ENCODE assay signal across 8 mouse cellular contexts in the genomic region with DNA sequence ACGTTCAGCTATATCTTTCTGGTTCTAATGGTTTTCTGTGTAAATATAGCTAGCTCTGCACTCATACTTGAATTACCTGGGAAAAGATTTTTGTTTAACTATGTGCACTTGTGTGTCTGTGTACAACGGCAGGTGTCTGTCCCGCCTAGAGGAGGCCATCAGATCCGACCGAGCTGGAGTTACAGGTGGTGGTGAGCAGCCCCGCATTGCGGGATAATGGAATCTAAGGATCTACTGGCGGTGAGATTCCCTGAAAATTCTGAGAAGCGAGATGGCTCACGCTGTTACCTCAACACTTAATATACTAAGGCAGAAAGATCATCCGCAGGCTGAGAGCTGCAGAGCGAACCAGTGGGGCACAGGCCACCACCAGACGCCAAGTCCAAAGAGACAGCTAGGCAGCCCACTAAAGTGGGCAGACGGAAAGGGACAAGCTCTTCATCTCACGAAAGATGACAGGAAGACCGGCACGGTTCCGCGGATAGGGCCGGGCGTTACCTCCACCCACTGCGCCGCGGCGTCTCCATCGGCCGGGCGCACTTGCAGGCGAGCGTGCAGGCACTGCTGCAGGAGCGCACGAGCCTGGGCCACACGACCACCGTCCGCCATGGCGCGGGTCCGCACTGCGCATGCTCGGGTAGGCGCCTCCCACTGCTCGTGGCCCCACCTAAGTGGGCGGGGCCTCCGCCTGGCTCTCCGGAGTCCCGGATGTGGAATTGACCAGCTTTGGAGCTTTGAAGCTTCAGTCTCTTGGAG. TPM values are rescaled to one million over a fixed set of nuclear protein-coding genes. Genes with fewer than 3 reads are reported as not detected.
DNase-seq lines count a peak whose midpoint lies in the region; ATAC-seq and TF ChIP-seq lines count a peak whose summit lies in the region.

A gene (minus strand): TSS at position 625 of the 756 bp plus-strand sequence.

- peak within 1 kb of the TSS; percentile 90 for H3K9ac ChIP-seq in heart, embryonic 13.5 days
- H3K9ac ChIP-seq in liver, embryonic 12.5 days, result peak within 1 kb of the TSS; percentile 85
- H3K9ac ChIP-seq in stomach, embryonic 15.5 days, result peak within 1 kb of the TSS; percentile 77

- peak within 1 kb of the TSS; percentile 97 for H3ac ChIP-seq in C2C12 (ENCODE audit: control insufficient read depth, insufficient read length, low read depth)

- no peaks in the 10 kb centered on the region for H3K27me3 ChIP-seq in C2C12 (ENCODE audit: control insufficient read depth, insufficient read depth, insufficient read length)
- no peaks in the 10 kb centered on the region; the same call in 1 of the 2 replicates for H3K27me3 ChIP-seq in erythroblast, embryonic 14.5 days (ENCODE audit: control insufficient read depth)
- H3K27me3 ChIP-seq in heart, embryonic 13.5 days (replicated peaks), result no peaks in the 10 kb centered on the region
- no peaks in the 10 kb centered on the region; the same call in 1 of the 2 replicates for H3K27me3 ChIP-seq in liver, embryonic 12.5 days (replicated peaks)
- no peaks in the 10 kb centered on the region for H3K27me3 ChIP-seq in stomach, embryonic 15.5 days (replicated peaks)

- peak within 1 kb of the TSS; percentile 63 for H3K4me3 ChIP-seq in C2C12 (ENCODE audit: insufficient read depth, poor library complexity, severe bottlenecking)
- H3K4me3 ChIP-seq in erythroblast, embryonic 14.5 days (replicated peaks), result peak within 1 kb of the TSS; percentile 91
- peak within 1 kb of the TSS; percentile 87 for H3K4me3 ChIP-seq in heart, embryonic 13.5 days
- H3K4me3 ChIP-seq in liver, embryonic 12.5 days, result peak within 1 kb of the TSS; percentile 77
- peak within 1 kb of the TSS; percentile 83 for H3K4me3 ChIP-seq in stomach, embryonic 15.5 days (replicated peaks)

- H3K4me2 ChIP-seq in heart, embryonic 13.5 days, result peak within 1 kb of the TSS; percentile 82
- H3K4me2 ChIP-seq in liver, embryonic 12.5 days, result peak within 1 kb of the TSS; percentile 82
- peak within 1 kb of the TSS; percentile 59 for H3K4me2 ChIP-seq in stomach, embryonic 15.5 days

- peak within 1 kb of the TSS; percentile 78 for H3K27ac ChIP-seq in heart, embryonic 13.5 days (replicated peaks)
- peak within 1 kb of the TSS; percentile 78 for H3K27ac ChIP-seq in liver, embryonic 12.5 days
- H3K27ac ChIP-seq in stomach, embryonic 15.5 days, result peak within 1 kb of the TSS; percentile 75

- TF ChIP-seq CTCF in C2C12 (IDR thresholded peaks at IDR 0.05; ENCODE audit: control insufficient read depth, insufficient read depth, insufficient read length), result no peak
- no peak for TF ChIP-seq CTCF in brain, embryonic 14.5 days (IDR thresholded peaks at IDR 0.05; ENCODE audit: borderline replicate concordance, extremely low read depth, insufficient read depth, insufficient read length)

- no peaks in the 10 kb centered on the region for H3K79me2 ChIP-seq in C2C12 (ENCODE audit: control insufficient read depth, insufficient read depth)

- H3K4me1 ChIP-seq in erythroblast, embryonic 14.5 days (ENCODE audit: control insufficient read depth), result peaks cover 20% of the 10 kb centered on the region
- peaks cover 13% of the 10 kb centered on the region for H3K4me1 ChIP-seq in heart, embryonic 13.5 days
- peaks cover 28% of the 10 kb centered on the region for H3K4me1 ChIP-seq in liver, embryonic 12.5 days
- no peaks in the 10 kb centered on the region for H3K4me1 ChIP-seq in stomach, embryonic 15.5 days

- H3K9me3 ChIP-seq in erythroblast, embryonic 14.5 days (ENCODE audit: control insufficient read depth, low read length), result peaks cover 6% of the 10 kb centered on the region
- H3K9me3 ChIP-seq in heart, embryonic 13.5 days, result no peaks in the 10 kb centered on the region
- no peaks in the 10 kb centered on the region for H3K9me3 ChIP-seq in liver, embryonic 12.5 days (replicated peaks)
- H3K9me3 ChIP-seq in stomach, embryonic 15.5 days, result no peaks in the 10 kb centered on the region

- no peaks in the 10 kb centered on the region for H3K79me3 ChIP-seq in C2C12 (ENCODE audit: low read depth)

- peak; percentile 100 for TF ChIP-seq POLR2A in brain, embryonic 14.5 days (IDR thresholded peaks at IDR 0.05; ENCODE audit: borderline replicate concordance, extremely low read depth, insufficient read depth, insufficient read length, poor library complexity, severe bottlenecking)

- WGBS in heart, embryonic 13.5 days, result 2% methylated on average over 46 of the region's 46 CpGs
- WGBS in liver, embryonic 12.5 days (ENCODE audit: insufficient replicate concordance), result 2% methylated on average over 46 of the region's 46 CpGs
- WGBS in stomach, embryonic 15.5 days, result 1% methylated on average over 45 of the region's 46 CpGs

- peak; percentile 93 for ATAC-seq in heart, embryonic 13.5 days (ENCODE audit: extremely low read depth, insufficient number of reproducible peaks, low FRiP score, low TSS enrichment)
- peak; percentile 93 for ATAC-seq in liver, embryonic 12.5 days
- peak; percentile 95 for ATAC-seq in stomach, embryonic 15.5 days (ENCODE audit: insufficient read depth, low FRiP score, low read depth)

- no peaks in the 10 kb centered on the region for H3K36me3 ChIP-seq in C2C12 (ENCODE audit: control insufficient read depth, insufficient read depth)
- peaks cover 8% of the 10 kb centered on the region for H3K36me3 ChIP-seq in erythroblast, embryonic 14.5 days (ENCODE audit: control insufficient read depth)
- H3K36me3 ChIP-seq in heart, embryonic 13.5 days, result peaks cover 10% of the 10 kb centered on the region
- peaks cover 16% of the 10 kb centered on the region for H3K36me3 ChIP-seq in liver, embryonic 12.5 days
- H3K36me3 ChIP-seq in stomach, embryonic 15.5 days, result 0 out of 2 replicates have a peak, but pooled peaks cover 4% of the 10 kb centered on the region

- DNase-seq in brain, embryonic 14.5 days (ENCODE audit: low read depth), result peak; percentile 96
- peak; percentile 96 for DNase-seq in kidney, postnatal 10 days
- DNase-seq in natural killer cell, adult 2 months (ENCODE audit: low spot score in 2 of 2), result peak; percentile 91 to 93

TF ChIP-seq in C2C12, 6 proteins besides CTCF, POLR2A, EP300 and RAD21:
- no peak for TF ChIP-seq MAX (IDR thresholded peaks at IDR 0.05)
- no peak for TF ChIP-seq MYOG (IDR thresholded peaks at IDR 0.05; ENCODE audit: control insufficient read depth, extremely low read depth, insufficient read length)
- TF ChIP-seq USF1 (IDR thresholded peaks at IDR 0.05; ENCODE audit: low read depth), result no peak
- TF ChIP-seq CEBPB (IDR thresholded peaks at IDR 0.05; ENCODE audit: low read depth), result no peak
- no peak for TF ChIP-seq FOSL1 (IDR thresholded peaks at IDR 0.05; ENCODE audit: insufficient read depth, low read length, poor library complexity, severe bottlenecking)
- TF ChIP-seq MYOD1 (IDR thresholded peaks at IDR 0.05; ENCODE audit: control insufficient read depth, insufficient read length, low read depth), result no peak

RNA-seq across cellular contexts. Expression of the gene that starts here (rescaled TPM):
- polyA plus RNA-seq in C2C12 (2012; fragmentation: generic; extraction: Trizol), result 12.4 TPM
- 10.3 and 13.5 TPM in 2 replicates for polyA plus RNA-seq in brain, embryonic 14.5 days (2012; rRNA removed)
- polyA plus RNA-seq in erythroblast, embryonic 14.5 days (2012), result 0.11 and 0.52 TPM in 2 replicates
- 15.7 and 18.1 TPM in 2 replicates for polyA plus RNA-seq in heart, embryonic 13.5 days (2015; fragmentation: Nextera tagmentation; extraction: Ambion mirVana)
- 20.2 and 20.9 TPM in 2 replicates for polyA plus RNA-seq in liver, embryonic 12.5 days (2016; fragmentation: Nextera tagmentation; extraction: Ambion mirVana)
- polyA plus RNA-seq in stomach, embryonic 15.5 days (2015; fragmentation: Nextera tagmentation; extraction: Ambion mirVana), result 24.4 TPM in 2 replicates

Comparison
In these comparisons a context has a peak if more than half of its experiments do, and no peak if none do; other contexts are left out.
1. Peak in every context shown above with its lines: DNase-seq, ATAC-seq, H3K4me3 ChIP-seq and H3K27ac ChIP-seq.